Mouse (Mus musculus) forebrain, embryonic 10.5 days (tissue): ENCODE measurements around the gene Trafd1. TPM values are rescaled to one million over a fixed set of nuclear protein-coding genes. Genes with fewer than 3 reads are reported as not detected.

Experiments
- DNase-seq: peaks from one replicate; pipeline ENCODE4 v3.0.0-alpha.2; 2017; ENCODE audit warnings: low spot score; ENCODE audit errors: extremely low spot score
- H3K27ac ChIP-seq: fragments of 300-500 bp; sonication (generic); 2 replicates; pipeline ENCODE4 v1.5.1; 2016; ENCODE audit warnings: mild to moderate bottlenecking
- H3K27me3 ChIP-seq: fragments of 300-500 bp; sonication (generic); 2 replicates; pipeline ENCODE4 v1.6.1; 2016; ENCODE audit warnings: mild to moderate bottlenecking; ENCODE audit not compliant: poor library complexity, severe bottlenecking
- H3K36me3 ChIP-seq: fragments of 300-500 bp; sonication (generic); replicated peaks from 2 replicates; pipeline ENCODE4 v1.6.1; 2016; ENCODE audit warnings: mild to moderate bottlenecking, moderate library complexity
- H3K4me1 ChIP-seq: fragments of 300-500 bp; sonication (generic); 2 replicates; pipeline ENCODE4 v1.6.1; 2016
- H3K4me3 ChIP-seq: fragments of 300-500 bp; sonication (generic); 2 replicates; pipeline ENCODE4 v1.5.1; 2016; ENCODE audit warnings: mild to moderate bottlenecking, moderate library complexity
- H3K9me3 ChIP-seq: fragments of 300-500 bp; sonication (generic); 2 replicates; pipeline ENCODE4 v1.6.1; 2016; ENCODE audit warnings: mild to moderate bottlenecking, moderate library complexity
- WGBS: fragments of 180-500 bp; shearing (Covaris S2); methylation state at CpG from one replicate; pipeline ENCODE4 v1.1.7; 2016; 5-methylcytosine and 5-hydroxymethylcytosine counted together
- polyA plus RNA-seq: library from polyadenylated mRNA; unstranded; fragments of >200 nt; fragmentation: Nextera tagmentation; extraction: Ambion mirVana; gene quantifications from 2 replicates; pipeline ENCODE4 v1.2.1, GENCODE M21; 2016

Trafd1 gene
- polyA plus RNA-seq = 59.8 and 62.2 TPM in 2 replicates

- H3K36me3 ChIP-seq = peaks cover 23% of the 10 kb centered on the region
- under 1% methylated on average over 43 of the region's 45 CpGs for WGBS
- peak within 1 kb of the TSS; percentile 77 for H3K4me3 ChIP-seq
- peaks cover 19% of the 10 kb centered on the region for H3K27me3 ChIP-seq
- peaks cover 32% of the 10 kb centered on the region for H3K4me1 ChIP-seq
- peak; percentile 95 for DNase-seq
- H3K9me3 ChIP-seq = peaks cover 6% of the 10 kb centered on the region; the same call in 1 of the 2 replicates
- peak within 1 kb of the TSS; percentile 89 for H3K27ac ChIP-seq
Measured at GRCm38 (mm10) chr5:121385461-121386119, at the start of gene Trafd1. Trafd1 (minus strand) TSS chr5:121385632.

- H3K9me3 ChIP-seq = no peaks in the 10 kb centered on the region
- no peak overlapping the region for H3K4me3 ChIP-seq
- H3K4me1 ChIP-seq = no peaks in the 10 kb centered on the region
- H3K27me3 ChIP-seq = no peaks in the 10 kb centered on the region
- WGBS = 95% methylated on average over 3 of the region's 3 CpGs
- H3K36me3 ChIP-seq = peaks cover 100% of the 10 kb centered on the region
- DNase-seq = no peak
- H3K27ac ChIP-seq = no peak overlapping the region
Measured at GRCm38 (mm10) chr5:121428954-121429353, 43.5 kb upstream of the Trafd1 start.

DNA sequence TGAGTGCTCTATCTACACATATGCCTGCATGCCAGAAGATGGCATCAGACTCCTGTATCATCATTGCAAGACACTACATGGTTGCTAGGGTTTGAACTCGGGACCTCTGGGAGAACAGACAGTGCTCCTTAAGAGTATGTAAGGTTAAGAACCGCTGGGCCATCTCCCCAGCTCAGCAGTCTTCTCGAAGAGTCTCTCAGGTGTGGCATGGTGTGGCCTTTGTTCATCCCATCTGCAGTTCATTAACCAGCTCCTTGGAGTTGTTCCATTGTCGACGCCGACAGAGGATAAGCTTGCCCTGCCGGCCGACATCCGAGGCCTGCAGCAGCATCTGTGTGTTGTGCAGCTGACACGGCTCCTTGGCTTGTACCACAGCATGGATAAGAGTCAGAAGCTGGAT, 37.9 kb upstream of the Trafd1 start:
- Histone ChIP-seq H3K27ac (no peak overlapping the region), H3K27me3 (no peaks in the 10 kb centered on the region), H3K9me3 (no peaks in the 10 kb centered on the region), H3K4me3 (no peak overlapping the region), H3K4me1 (no peaks in the 10 kb centered on the region), H3K36me3 (peaks cover 100% of the 10 kb centered on the region)
- 88% methylated on average over 10 of the region's 10 CpGs for WGBS
- DNase-seq = no peak

- Histone ChIP-seq H3K9me3 (no peaks in the 10 kb centered on the region), H3K27ac (no peak overlapping the region), H3K4me3 (no peak overlapping the region), H3K27me3 (no peaks in the 10 kb centered on the region), H3K36me3 (peaks cover 100% of the 10 kb centered on the region), H3K4me1 (no peaks in the 10 kb centered on the region)
- DNase-seq = no peak
- WGBS = 94% methylated on average over 6 of the region's 6 CpGs
Measured at GRCm38 (mm10) chr5:121422787-121423186, 37.4 kb upstream of the Trafd1 start.

- peaks cover 100% of the 10 kb centered on the region for H3K36me3 ChIP-seq
Measured at GRCm38 (mm10) chr5:121420721-121421120, 35.3 kb upstream of the Trafd1 start.

DNA sequence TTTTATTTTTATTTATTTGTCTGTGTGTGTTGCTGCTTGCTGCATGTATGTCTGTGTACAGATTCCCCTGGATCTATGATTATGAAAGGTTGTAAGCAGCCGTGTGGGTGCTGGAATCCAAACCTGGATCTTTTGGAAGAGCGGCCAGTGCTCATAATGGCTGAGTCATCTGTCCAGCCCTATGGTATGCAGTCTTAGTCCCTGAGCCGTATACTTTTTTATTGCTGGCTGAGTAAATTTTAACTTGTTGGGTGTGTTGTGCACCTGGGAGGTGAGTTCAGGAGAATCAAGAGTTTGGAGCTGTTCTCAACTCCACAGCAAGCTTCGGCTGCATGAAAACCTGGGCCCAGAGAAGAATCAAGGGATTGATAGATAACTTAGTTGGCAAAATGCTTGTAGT, 25.5 kb upstream of the Trafd1 start:
- DNase-seq = no peak
- no peaks in the 10 kb centered on the region for H3K9me3 ChIP-seq
- no peaks in the 10 kb centered on the region for H3K27me3 ChIP-seq
- H3K4me1 ChIP-seq = no peaks in the 10 kb centered on the region
- no peak overlapping the region for H3K27ac ChIP-seq
- 95% methylated on average over 4 of the region's 4 CpGs for WGBS
- peaks cover 100% of the 10 kb centered on the region for H3K36me3 ChIP-seq
- H3K4me3 ChIP-seq = no peak overlapping the region

More at GRCm38 (mm10) chr5:121420721-121421120, 35.3 kb upstream of the Trafd1 start:
- Histone ChIP-seq H3K9me3 (no peaks in the 10 kb centered on the region; the same call in 1 of the 2 replicates), H3K4me1 (no peaks in the 10 kb centered on the region), H3K27me3 (no peaks in the 10 kb centered on the region), H3K27ac (no peak overlapping the region), H3K4me3 (no peak overlapping the region)
- no peak for DNase-seq
- 93% methylated on average over 9 of the region's 9 CpGs for WGBS

DNA sequence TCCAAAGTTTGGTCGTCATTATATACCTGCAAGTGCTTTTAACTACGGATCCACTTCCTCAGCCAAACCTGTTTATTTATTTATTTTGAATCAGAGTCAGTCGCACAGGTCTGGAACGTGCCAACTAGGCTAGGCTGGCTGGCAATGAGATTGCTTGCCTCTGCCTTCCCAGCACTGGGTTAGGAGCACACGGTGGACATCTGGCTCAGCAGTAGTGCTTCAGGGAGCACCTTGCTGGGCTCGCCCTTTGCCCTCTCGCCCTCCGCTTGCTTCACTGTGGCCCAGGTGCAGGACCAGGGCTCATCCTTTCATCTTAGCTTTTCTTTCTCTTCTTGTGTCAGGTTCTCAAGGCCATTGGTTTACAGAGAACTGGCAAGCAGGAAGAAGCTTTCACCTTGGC, 22.4 kb upstream of the Trafd1 start:
- WGBS = 95% methylated on average over 8 of the region's 8 CpGs
- DNase-seq = no peak
- Histone ChIP-seq H3K36me3 (peaks cover 98% of the 10 kb centered on the region), H3K4me1 (no peaks in the 10 kb centered on the region), H3K27me3 (no peaks in the 10 kb centered on the region), H3K9me3 (no peaks in the 10 kb centered on the region), H3K4me3 (no peak overlapping the region), H3K27ac (no peak overlapping the region)

DNA sequence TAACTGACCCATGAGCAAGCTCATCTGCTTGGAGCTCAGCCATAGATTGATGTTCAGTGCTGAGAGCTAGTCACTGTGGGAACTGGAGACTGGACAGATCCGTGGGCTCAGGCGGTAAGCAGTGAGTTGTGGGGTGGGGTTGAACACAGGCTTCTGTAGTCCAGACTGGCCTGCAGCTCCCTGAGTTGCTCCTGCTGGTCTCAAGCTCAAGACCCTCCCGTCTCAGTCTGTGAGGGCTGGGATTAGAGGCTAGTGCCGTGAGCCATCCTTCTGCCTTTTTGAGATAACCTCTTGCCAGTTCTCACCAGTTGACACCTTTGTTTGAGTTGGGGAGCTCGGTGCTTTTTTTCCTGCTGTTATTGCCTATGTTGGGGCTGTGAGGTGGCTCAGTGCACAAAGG, 15.4 kb upstream of the Trafd1 start:
- peaks cover 27% of the 10 kb centered on the region for H3K4me1 ChIP-seq
- DNase-seq = no peak
- H3K27ac ChIP-seq = no peak overlapping the region
- H3K27me3 ChIP-seq = no peaks in the 10 kb centered on the region
- no peaks in the 10 kb centered on the region for H3K9me3 ChIP-seq
- H3K36me3 ChIP-seq = peaks cover 58% of the 10 kb centered on the region
- H3K4me3 ChIP-seq = no peak overlapping the region
- 92% methylated on average over 5 of the region's 5 CpGs for WGBS

DNA sequence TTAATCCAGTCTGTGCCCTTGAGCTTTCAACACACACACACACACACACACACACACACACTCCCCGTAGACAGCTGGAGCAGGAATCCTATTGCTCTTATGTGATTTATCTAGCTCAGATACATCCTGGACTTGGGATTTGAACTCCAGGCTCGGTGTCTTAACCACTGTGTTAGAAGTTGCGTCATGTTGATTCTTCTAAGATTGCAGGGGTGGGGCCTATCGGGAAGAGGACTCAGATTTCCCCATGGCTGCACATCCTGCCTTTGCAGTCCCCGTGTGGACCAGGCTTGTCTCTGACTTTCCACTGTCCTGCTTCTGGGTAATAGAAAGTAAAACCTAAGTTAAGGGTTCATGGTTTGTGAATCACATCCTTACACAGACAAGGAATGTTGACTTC, 14.6 kb upstream of the Trafd1 start:
- WGBS = 83% methylated on average over 5 of the region's 5 CpGs
- Histone ChIP-seq H3K4me1 (peaks cover 27% of the 10 kb centered on the region), H3K9me3 (no peaks in the 10 kb centered on the region), H3K36me3 (peaks cover 50% of the 10 kb centered on the region), H3K4me3 (no peak overlapping the region), H3K27me3 (no peaks in the 10 kb centered on the region), H3K27ac (no peak overlapping the region)
- no peak for DNase-seq

DNA sequence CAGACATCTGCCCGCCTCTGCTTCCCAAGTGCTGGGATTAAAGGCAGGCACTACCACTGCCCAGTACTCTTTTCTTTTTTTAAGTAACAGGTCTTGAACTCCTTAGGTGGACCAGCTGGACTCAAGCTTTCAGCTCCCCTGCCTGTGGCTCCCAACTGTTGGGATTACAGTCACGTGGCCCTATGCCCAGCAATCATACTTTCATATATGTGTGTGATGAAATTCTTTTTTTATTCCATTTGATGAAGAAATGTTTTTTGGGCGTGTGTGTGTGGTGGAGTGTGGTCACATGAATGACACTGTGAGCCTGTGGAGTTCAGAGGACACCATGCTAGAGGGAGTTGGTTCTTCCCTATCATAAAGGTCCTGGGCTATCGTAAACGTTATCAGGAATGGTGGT, 14.1 kb upstream of the Trafd1 start:
- Histone ChIP-seq H3K27ac (no peak overlapping the region), H3K36me3 (peaks cover 45% of the 10 kb centered on the region), H3K9me3 (no peaks in the 10 kb centered on the region; the same call in 1 of the 2 replicates), H3K27me3 (no peaks in the 10 kb centered on the region), H3K4me1 (peaks cover 27% of the 10 kb centered on the region), H3K4me3 (peak overlapping the region; percentile 89; the same call in 1 of the 2 replicates)
- no peak for DNase-seq
- WGBS = 92% methylated on average over 5 of the region's 5 CpGs

DNA sequence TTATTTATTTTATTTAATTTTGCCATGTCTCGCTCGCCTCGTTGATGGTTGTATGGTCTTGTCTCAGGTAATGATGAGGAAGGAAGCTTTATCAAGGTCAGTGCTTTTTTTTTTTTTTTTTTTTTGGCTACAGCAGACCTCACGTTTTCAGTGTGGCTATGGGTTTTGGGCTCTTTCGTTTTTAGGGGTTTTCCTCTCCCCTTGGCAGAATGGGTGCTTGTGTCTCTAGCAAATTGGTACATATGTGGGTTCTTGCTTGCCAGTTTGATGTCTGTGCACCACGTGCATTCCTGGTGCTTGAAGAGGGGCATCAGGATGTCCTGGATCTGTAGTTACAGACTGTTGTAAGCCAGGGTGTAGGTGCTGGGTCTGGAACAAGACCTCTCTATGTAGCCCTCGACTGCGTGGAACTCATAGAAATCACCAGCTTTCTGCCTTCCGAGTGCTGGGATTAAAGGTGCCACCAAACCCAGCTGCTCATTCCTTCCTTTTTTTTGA, 13.6 kb upstream of the Trafd1 start:
- WGBS = 60% methylated on average over 9 of the region's 9 CpGs
- H3K9me3 ChIP-seq = no peaks in the 10 kb centered on the region; the same call in 1 of the 2 replicates
- H3K4me1 ChIP-seq = peaks cover 27% of the 10 kb centered on the region
- peaks cover 42% of the 10 kb centered on the region for H3K36me3 ChIP-seq
- peak overlapping the region; percentile 89 for H3K4me3 ChIP-seq
- H3K27me3 ChIP-seq = no peaks in the 10 kb centered on the region
- DNase-seq = no peak
- peak overlapping the region; percentile 93; the same call in 1 of the 2 replicates for H3K27ac ChIP-seq

- H3K36me3 ChIP-seq = peaks cover 36% of the 10 kb centered on the region
- peaks cover 27% of the 10 kb centered on the region for H3K4me1 ChIP-seq
- H3K27ac ChIP-seq = peak overlapping the region; percentile 93
- under 1% methylated on average over 67 of the region's 67 CpGs for WGBS
- H3K4me3 ChIP-seq = peak overlapping the region; percentile 89
- H3K27me3 ChIP-seq = no peaks in the 10 kb centered on the region
- H3K9me3 ChIP-seq = no peaks in the 10 kb centered on the region; the same call in 1 of the 2 replicates
- peak; percentile 58 for DNase-seq
Measured at GRCm38 (mm10) chr5:121398146-121398964, 12.9 kb upstream of the Trafd1 start.
